Mouse (Mus musculus): Measurements from ENCODE around the gene H2-DMb2. TPM values are rescaled to one million over a fixed set of nuclear protein-coding genes. Genes with fewer than 3 reads are reported as not detected.
A peak's percentile ranks its signal among the peaks of the same experiment; 100 is the strongest.
"Not testable (repeated sequence)": the region's sequence is repeated elsewhere in the genome, so short reads cannot be mapped to it uniquely, and the experiment has no call there.

The H2-DMb2 gene
- polyA plus RNA-seq, 1 experiment from 2014 or later: 2.1 TPM

DNA sequence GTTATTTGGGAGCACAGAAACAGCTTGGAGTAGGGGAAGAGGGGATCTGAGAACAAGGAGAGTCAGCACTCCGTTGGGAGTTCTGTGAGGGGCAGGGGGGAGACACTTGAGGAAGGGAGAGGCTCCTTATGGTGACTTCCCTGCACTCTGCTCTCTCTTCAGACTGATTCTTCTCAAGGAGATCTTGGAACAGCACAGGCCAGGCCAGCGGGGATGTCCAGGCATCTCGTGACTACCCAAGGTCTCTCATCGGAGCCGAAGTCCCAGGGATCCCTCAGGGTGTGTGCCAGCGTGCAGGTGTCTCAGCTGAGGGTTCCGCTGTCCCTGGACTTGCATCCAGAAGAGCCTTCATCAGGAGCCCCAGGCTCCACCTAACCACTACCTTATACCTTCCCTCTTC is 4.5 kb upstream of the H2-DMb2 start:
- TF ChIP-seq CTCF (IDR thresholded peaks at IDR 0.05; ENCODE audit: low read depth) (no peak), EP300 (IDR thresholded peaks at IDR 0.05; ENCODE audit: low read depth) (no peak)
- Histone ChIP-seq H3K4me2 (ENCODE audit: low read depth, low read length) (no peak overlapping the region), H3K27me3 (ENCODE audit: insufficient read depth, low read length) (peaks cover 32% of the 10 kb centered on the region), H3K9me3 (ENCODE audit: low read length) (no peaks in the 10 kb centered on the region), H3K9ac (replicated peaks) (no peak overlapping the region), H3K36me3 (replicated peaks; ENCODE audit: insufficient read depth, low read length) (no peaks in the 10 kb centered on the region), H3K4me3 (ENCODE audit: low read depth, low read length) (no peak overlapping the region), H3K27ac (ENCODE audit: low read depth) (no peak overlapping the region), H3K4me1 (ENCODE audit: insufficient read depth) (peaks cover 8% of the 10 kb centered on the region; the same call in 1 of the 2 replicates)
- WGBS (ENCODE audit: insufficient replicate concordance): 85% methylated on average over 7 of the region's 7 CpGs
- ATAC-seq: no peak
- no peak for DNase-seq

DNA sequence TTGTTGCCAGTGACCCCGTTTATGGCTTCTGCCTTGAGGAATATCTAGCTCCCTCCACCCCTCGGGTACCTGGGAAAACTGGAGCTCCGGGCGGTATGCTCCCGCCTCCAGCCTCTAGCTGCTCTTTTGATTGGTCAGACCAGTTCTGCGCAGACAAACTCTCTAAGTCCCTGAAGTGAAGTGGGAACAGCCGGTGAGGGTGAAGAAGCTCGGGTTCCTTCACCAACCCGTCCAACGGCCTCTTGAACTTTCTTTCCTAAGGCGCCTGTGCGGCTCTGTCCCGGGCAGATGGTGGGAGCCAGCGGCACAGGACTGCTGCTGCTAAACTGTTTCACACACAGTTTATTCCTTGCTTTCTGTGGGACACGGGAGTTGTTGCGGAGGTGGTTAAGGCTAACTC is 3.7 kb upstream of the H2-DMb2 start:
- peaks cover 8% of the 10 kb centered on the region; the same call in 1 of the 2 replicates for H3K4me1 ChIP-seq (ENCODE audit: insufficient read depth)
- H3K4me2 ChIP-seq (ENCODE audit: low read depth, low read length): peak overlapping the region; percentile 44
- no peak for TF ChIP-seq EP300 (IDR thresholded peaks at IDR 0.05; ENCODE audit: low read depth)
- TF ChIP-seq CTCF (IDR thresholded peaks at IDR 0.05; ENCODE audit: low read depth): no peak
- H3K36me3 ChIP-seq (replicated peaks; ENCODE audit: insufficient read depth, low read length): no peaks in the 10 kb centered on the region
- H3K27ac ChIP-seq (ENCODE audit: low read depth): no peak overlapping the region
- H3K9ac ChIP-seq (replicated peaks): 0 out of 2 replicates have a peak overlapping the region, but pooled peaks have one; percentile 26
- H3K9me3 ChIP-seq (ENCODE audit: low read length): no peaks in the 10 kb centered on the region
- no peak for ATAC-seq
- WGBS (ENCODE audit: insufficient replicate concordance): 23% methylated on average over 16 of the region's 16 CpGs
- peak overlapping the region; percentile 13; the same call in 1 of the 2 replicates for H3K4me3 ChIP-seq (ENCODE audit: low read depth, low read length)
- peaks cover 32% of the 10 kb centered on the region for H3K27me3 ChIP-seq (ENCODE audit: insufficient read depth, low read length)
- no peak for DNase-seq

DNA sequence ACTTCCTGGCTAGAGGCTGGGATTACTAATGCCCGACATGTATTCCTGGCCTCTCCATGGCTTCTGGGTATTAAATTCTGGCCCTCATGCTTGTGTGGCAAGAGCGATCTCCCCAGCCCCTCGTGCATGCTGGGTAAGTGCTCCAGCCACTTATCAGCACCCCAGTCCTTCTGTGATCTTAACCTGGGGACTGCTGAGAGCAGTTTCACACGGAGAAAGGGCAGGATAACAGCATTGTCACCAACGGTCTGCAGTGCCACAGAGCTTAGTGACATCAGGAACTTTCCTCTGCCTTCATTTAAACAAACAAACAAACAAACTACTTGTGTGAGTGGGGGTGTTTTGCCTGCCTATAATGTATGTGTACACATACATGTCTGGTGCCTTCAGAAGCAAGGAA is 2.9 kb upstream of the H2-DMb2 start:
- H3K4me3 ChIP-seq (ENCODE audit: low read depth, low read length): no peak overlapping the region
- peaks cover 32% of the 10 kb centered on the region for H3K27me3 ChIP-seq (ENCODE audit: insufficient read depth, low read length)
- DNase-seq (no peak), ATAC-seq (no peak)
- H3K36me3 ChIP-seq (replicated peaks; ENCODE audit: insufficient read depth, low read length): no peaks in the 10 kb centered on the region
- 18% methylated on average over 5 of the region's 5 CpGs for WGBS (ENCODE audit: insufficient replicate concordance)
- H3K4me1 ChIP-seq (ENCODE audit: insufficient read depth): peaks cover 8% of the 10 kb centered on the region; the same call in 1 of the 2 replicates
- H3K4me2 ChIP-seq (ENCODE audit: low read depth, low read length): peak overlapping the region; percentile 44; the same call in 1 of the 2 replicates
- no peaks in the 10 kb centered on the region for H3K9me3 ChIP-seq (ENCODE audit: low read length)
- no peak for TF ChIP-seq CTCF (IDR thresholded peaks at IDR 0.05; ENCODE audit: low read depth)
- H3K27ac ChIP-seq (ENCODE audit: low read depth): no peak overlapping the region
- H3K9ac ChIP-seq (replicated peaks): no peak overlapping the region

DNA sequence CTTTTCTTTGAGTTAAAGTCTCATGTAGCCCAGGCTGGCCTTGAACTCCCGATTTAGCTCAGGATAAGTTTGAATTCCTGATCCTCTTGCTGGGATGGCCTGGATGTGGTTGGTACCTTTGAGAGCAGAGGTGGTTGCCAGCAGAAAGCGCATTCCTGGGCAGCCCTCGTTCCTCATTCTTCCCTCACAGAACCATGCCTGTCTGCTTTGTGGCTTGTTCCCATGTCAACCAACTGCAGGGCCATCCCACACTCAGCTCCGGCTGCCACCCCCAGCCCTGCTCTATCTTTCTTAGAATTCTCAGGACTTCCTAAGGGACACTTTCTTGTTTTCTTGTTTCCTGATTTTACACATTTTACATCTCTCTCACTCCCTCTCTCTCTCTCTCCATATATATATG is 1.7 kb upstream of the H2-DMb2 start:
- ATAC-seq (no peak), DNase-seq (no peak)
- 37% methylated on average over 4 of the region's 4 CpGs for WGBS (ENCODE audit: insufficient replicate concordance)
- H3K4me1 ChIP-seq (ENCODE audit: insufficient read depth): no peaks in the 10 kb centered on the region
- no peak overlapping the region for H3K27ac ChIP-seq (ENCODE audit: low read depth)
- peaks cover 30% of the 10 kb centered on the region for H3K27me3 ChIP-seq (ENCODE audit: insufficient read depth, low read length)
- H3K36me3 ChIP-seq (replicated peaks; ENCODE audit: insufficient read depth, low read length): no peaks in the 10 kb centered on the region
- H3K9me3 ChIP-seq (ENCODE audit: low read length): no peaks in the 10 kb centered on the region
- TF ChIP-seq EP300 (IDR thresholded peaks at IDR 0.05; ENCODE audit: low read depth): no peak
- no peak for TF ChIP-seq CTCF (IDR thresholded peaks at IDR 0.05; ENCODE audit: low read depth)
- H3K9ac ChIP-seq (replicated peaks): no peak overlapping the region
- no peak overlapping the region for H3K4me3 ChIP-seq (ENCODE audit: low read depth, low read length)
- no peak overlapping the region for H3K4me2 ChIP-seq (ENCODE audit: low read depth, low read length)

- H3K27me3 ChIP-seq (ENCODE audit: insufficient read depth, low read length): peaks cover 27% of the 10 kb centered on the region
- H3K27ac ChIP-seq (ENCODE audit: low read depth): peak overlapping the region; percentile 66; the same call in 1 of the 2 replicates
- 45% methylated on average over 7 of the region's 7 CpGs for WGBS (ENCODE audit: insufficient replicate concordance)
- TF ChIP-seq CTCF (IDR thresholded peaks at IDR 0.05; ENCODE audit: low read depth): no peak
- TF ChIP-seq EP300 (IDR thresholded peaks at IDR 0.05; ENCODE audit: low read depth): no peak
- DNase-seq (no peak), ATAC-seq (no peak)
- no peak overlapping the region for H3K9ac ChIP-seq (replicated peaks)
- no peaks in the 10 kb centered on the region for H3K9me3 ChIP-seq (ENCODE audit: low read length)
- no peaks in the 10 kb centered on the region for H3K4me1 ChIP-seq (ENCODE audit: insufficient read depth)
- H3K36me3 ChIP-seq (replicated peaks; ENCODE audit: insufficient read depth, low read length): no peaks in the 10 kb centered on the region
- no peak overlapping the region for H3K4me3 ChIP-seq (ENCODE audit: low read depth, low read length)
- peak overlapping the region; percentile 13; the same call in 1 of the 2 replicates for H3K4me2 ChIP-seq (ENCODE audit: low read depth, low read length)
Observed at GRCm38 (mm10) chr17:34142456-34143010, 574 bp upstream of the H2-DMb2 start.

GRCm38 (mm10) chr17:34143461-34143860 is 354 bp downstream of the H2-DMb2 start:
- WGBS (ENCODE audit: insufficient replicate concordance): 22% methylated on average over 5 of the region's 5 CpGs
- no peak overlapping the region for H3K4me3 ChIP-seq (ENCODE audit: low read depth, low read length)
- H3K9me3 ChIP-seq (ENCODE audit: low read length): no peaks in the 10 kb centered on the region
- peaks cover 22% of the 10 kb centered on the region for H3K27me3 ChIP-seq (ENCODE audit: insufficient read depth, low read length)
- peak overlapping the region; percentile 13 for H3K4me2 ChIP-seq (ENCODE audit: low read depth, low read length)
- H3K4me1 ChIP-seq (ENCODE audit: insufficient read depth): no peaks in the 10 kb centered on the region
- no peaks in the 10 kb centered on the region for H3K36me3 ChIP-seq (replicated peaks; ENCODE audit: insufficient read depth, low read length)
- TF ChIP-seq CTCF (IDR thresholded peaks at IDR 0.05; ENCODE audit: low read depth) (no peak), EP300 (IDR thresholded peaks at IDR 0.05; ENCODE audit: low read depth) (no peak)
- ATAC-seq: peak; percentile 16
- H3K9ac ChIP-seq (replicated peaks): no peak overlapping the region
- H3K27ac ChIP-seq (ENCODE audit: low read depth): peak overlapping the region; percentile 70; the same call in 1 of the 2 replicates
- no peak for DNase-seq

DNA sequence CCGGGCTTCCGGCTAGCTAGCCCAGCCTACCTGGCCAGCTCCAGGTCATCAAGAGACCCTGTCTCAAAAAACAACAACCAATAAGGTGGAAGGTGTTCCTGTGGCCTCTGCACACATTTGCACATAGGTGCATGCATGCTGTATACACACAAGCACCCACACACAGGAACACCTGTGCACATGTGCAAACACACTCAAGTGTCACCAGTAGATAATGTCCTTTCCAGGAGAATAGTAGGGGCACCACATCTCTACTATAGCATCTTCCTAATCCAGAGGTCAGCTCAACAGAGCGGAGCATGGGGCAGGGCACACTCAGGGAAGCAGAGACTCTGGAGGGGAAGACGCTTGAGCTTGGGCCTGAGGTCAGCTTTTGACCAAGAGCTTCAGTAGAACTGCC is 1.1 kb downstream of the H2-DMb2 start:
- H3K27me3 ChIP-seq (ENCODE audit: insufficient read depth, low read length): peaks cover 19% of the 10 kb centered on the region
- H3K4me3 ChIP-seq (ENCODE audit: low read depth, low read length); DNase-seq; ATAC-seq; H3K36me3 ChIP-seq (replicated peaks; ENCODE audit: insufficient read depth, low read length); H3K9ac ChIP-seq (replicated peaks); H3K9me3 ChIP-seq (ENCODE audit: low read length); H3K4me2 ChIP-seq (ENCODE audit: low read depth, low read length); H3K4me1 ChIP-seq (ENCODE audit: insufficient read depth); H3K27ac ChIP-seq (ENCODE audit: low read depth): not testable (repeated sequence)
- WGBS (ENCODE audit: insufficient replicate concordance): 78% methylated on average over 4 of the region's 4 CpGs

All from liver, postnatal 0 days (tissue).